In genomic region chr2:115322582-115322981, GRCm38 (mm10) we compare ENCODE assay signal across 22 mouse cellular contexts.
DNase-seq lines count a peak whose midpoint lies in the region; ATAC-seq and TF ChIP-seq lines count a peak whose summit lies in the region.
"Had no signal": no experiment of that assay in that cellular context is flagged by ENCODE, and none has a peak within 500 bp of the region (broad histone marks: within the 10 kb centered on the region; RNA-seq: fewer than 3 reads in every experiment).

No protein-coding gene starts in this region.

- peak; percentile 65; the same call in 1 of the 2 replicates for ATAC-seq in forebrain, embryonic 11.5 days (replicated peaks; ENCODE audit: low FRiP score)
- no peak for ATAC-seq in forebrain, postnatal 0 days
- no peak for ATAC-seq in limb, embryonic 11.5 days (ENCODE audit: insufficient number of reproducible peaks, low FRiP score, low TSS enrichment, low read depth)
- ATAC-seq in cerebellum, adult (ENCODE audit: insufficient number of reproducible peaks, low FRiP score, low TSS enrichment), result no peak
- ATAC-seq: CD4-positive, CD25-positive, alpha-beta regulatory T cell, adult 4 months; hindbrain, embryonic 16.5 days; intestine, embryonic 16.5 days; liver, embryonic 12.5 days had no signal

- H3K4me1 ChIP-seq in forebrain, embryonic 11.5 days (replicated peaks; ENCODE audit: control insufficient read depth, insufficient read depth, low read length), result no peaks in the 10 kb centered on the region
- H3K4me1 ChIP-seq in forebrain, postnatal 0 days (ENCODE audit: insufficient read depth), result no peaks in the 10 kb centered on the region
- 0 out of 2 replicates have a peak, but pooled peaks cover 2% of the 10 kb centered on the region for H3K4me1 ChIP-seq in limb, embryonic 11.5 days (ENCODE audit: control insufficient read depth, insufficient read depth, low read length)
- peaks cover 12% of the 10 kb centered on the region for H3K4me1 ChIP-seq in limb, embryonic 10.5 days
- peaks cover 5% of the 10 kb centered on the region; the same call in 1 of the 2 replicates for H3K4me1 ChIP-seq in embryonic facial prominence, embryonic 10.5 days
- H3K4me1 ChIP-seq: heart, embryonic 15.5 days; liver, embryonic 12.5 days had no signal

- no peaks in the 10 kb centered on the region for H3K36me3 ChIP-seq in forebrain, embryonic 11.5 days (ENCODE audit: control insufficient read depth, insufficient read depth, low read length)
- no peaks in the 10 kb centered on the region for H3K36me3 ChIP-seq in forebrain, postnatal 0 days (ENCODE audit: insufficient read depth)
- H3K36me3 ChIP-seq in limb, embryonic 11.5 days (ENCODE audit: control insufficient read depth, insufficient read depth, low read length), result no peaks in the 10 kb centered on the region
- H3K36me3 ChIP-seq in limb, embryonic 10.5 days, result no peaks in the 10 kb centered on the region
- H3K36me3 ChIP-seq in embryonic facial prominence, embryonic 10.5 days (replicated peaks), result no peaks in the 10 kb centered on the region
- H3K36me3 ChIP-seq: heart, embryonic 15.5 days; limb, embryonic 13.5 days; liver, embryonic 12.5 days had no signal

- 8% methylated on average over 5 of the region's 5 CpGs for WGBS in forebrain, embryonic 11.5 days
- WGBS in forebrain, postnatal 0 days, result 25% methylated on average over 5 of the region's 5 CpGs
- WGBS in limb, embryonic 11.5 days, result 24% methylated on average over 5 of the region's 5 CpGs
- 24% methylated on average over 5 of the region's 5 CpGs for WGBS in limb, embryonic 10.5 days
- WGBS in embryonic facial prominence, embryonic 10.5 days, result 26% methylated on average over 5 of the region's 5 CpGs

- H3K4me2 ChIP-seq in forebrain, embryonic 11.5 days (ENCODE audit: low read depth, low read length, severe bottlenecking), result no peak overlapping the region
- no peak overlapping the region for H3K4me2 ChIP-seq in forebrain, postnatal 0 days (ENCODE audit: low read depth)
- H3K4me2 ChIP-seq in limb, embryonic 11.5 days (ENCODE audit: low read depth, severe bottlenecking), result no peak overlapping the region
- H3K4me2 ChIP-seq: heart, embryonic 15.5 days; limb, embryonic 13.5 days; liver, embryonic 12.5 days; lung, embryonic 14.5 days had no signal

- DNase-seq in forebrain, embryonic 11.5 days (ENCODE audit: low spot score), result no peak
- DNase-seq in forebrain, postnatal 0 days, result no peak
- peak; percentile 51 for DNase-seq in limb, embryonic 11.5 days (ENCODE audit: low spot score)
- DNase-seq in limb, embryonic 10.5 days (ENCODE audit: low spot score), result no peak
- DNase-seq in embryonic facial prominence, embryonic 10.5 days (ENCODE audit: low spot score), result peak; percentile 20
- no peak for DNase-seq in lung, adult 18-20 months
- DNase-seq: adrenal gland, adult 2 months; cerebellum, adult 18-20 months; cerebellum, postnatal 25 days; gastrocnemius, adult 2 months; heart, postnatal 36 days; kidney, adult 9 months; kidney, postnatal 14 days; lung, embryonic 14.5 days; right cerebral cortex, postnatal 14 days had no signal

- no peaks in the 10 kb centered on the region for H3K9me3 ChIP-seq in forebrain, embryonic 11.5 days (ENCODE audit: control insufficient read depth, low read length)
- H3K9me3 ChIP-seq in forebrain, postnatal 0 days (ENCODE audit: low read length), result no peaks in the 10 kb centered on the region
- H3K9me3 ChIP-seq in limb, embryonic 11.5 days (ENCODE audit: control insufficient read depth, low read length), result no peaks in the 10 kb centered on the region
- no peaks in the 10 kb centered on the region for H3K9me3 ChIP-seq in limb, embryonic 10.5 days (replicated peaks)
- H3K9me3 ChIP-seq in embryonic facial prominence, embryonic 10.5 days, result no peaks in the 10 kb centered on the region
- H3K9me3 ChIP-seq: heart, embryonic 15.5 days; limb, embryonic 13.5 days; liver, embryonic 12.5 days had no signal

- H3K27ac ChIP-seq in forebrain, embryonic 11.5 days (ENCODE audit: low read depth, low read length), result no peak overlapping the region
- H3K27ac ChIP-seq in forebrain, postnatal 0 days (ENCODE audit: low read depth, low read length), result no peak overlapping the region
- H3K27ac ChIP-seq in limb, embryonic 11.5 days (replicated peaks; ENCODE audit: low read depth, low read length), result no peak overlapping the region
- H3K27ac ChIP-seq in limb, embryonic 10.5 days, result no peak overlapping the region
- no peak overlapping the region for H3K27ac ChIP-seq in embryonic facial prominence, embryonic 10.5 days (replicated peaks)
- H3K27ac ChIP-seq: gastrocnemius, adult 2 months; heart, embryonic 15.5 days; limb, embryonic 13.5 days; liver, embryonic 12.5 days had no signal

- H3K9ac ChIP-seq in forebrain, embryonic 11.5 days (ENCODE audit: low read length), result no peak overlapping the region
- no peak overlapping the region for H3K9ac ChIP-seq in forebrain, postnatal 0 days
- H3K9ac ChIP-seq in limb, embryonic 11.5 days (ENCODE audit: low read length), result no peak overlapping the region
- H3K9ac ChIP-seq: heart, embryonic 15.5 days; limb, embryonic 13.5 days; liver, embryonic 12.5 days; lung, embryonic 14.5 days had no signal

- H3K4me3 ChIP-seq in forebrain, embryonic 11.5 days (ENCODE audit: low read depth, low read length), result no peak overlapping the region
- H3K4me3 ChIP-seq in forebrain, postnatal 0 days (ENCODE audit: low read depth, low read length), result no peak overlapping the region
- H3K4me3 ChIP-seq in limb, embryonic 11.5 days (ENCODE audit: low read depth, low read length), result no peak overlapping the region
- H3K4me3 ChIP-seq in limb, embryonic 10.5 days, result no peak overlapping the region
- H3K4me3 ChIP-seq in embryonic facial prominence, embryonic 10.5 days, result no peak overlapping the region
- H3K4me3 ChIP-seq: gastrocnemius, adult 2 months; heart, embryonic 15.5 days; limb, embryonic 13.5 days; liver, embryonic 12.5 days had no signal

- TF ChIP-seq CTCF in forebrain, postnatal 0 days (IDR thresholded peaks at IDR 0.05; ENCODE audit: low read depth), result no peak

- peaks cover 23% of the 10 kb centered on the region for H3K27me3 ChIP-seq in forebrain, embryonic 11.5 days (ENCODE audit: control insufficient read depth, insufficient read depth, low read length)
- no peaks in the 10 kb centered on the region for H3K27me3 ChIP-seq in forebrain, postnatal 0 days (ENCODE audit: insufficient read depth, low read length)
- peaks cover 2% of the 10 kb centered on the region; the same call in 1 of the 2 replicates for H3K27me3 ChIP-seq in limb, embryonic 11.5 days (ENCODE audit: control insufficient read depth, insufficient read depth, low read length)
- peaks cover 16% of the 10 kb centered on the region; the same call in 1 of the 2 replicates for H3K27me3 ChIP-seq in limb, embryonic 10.5 days (ENCODE audit: low read depth, poor library complexity, severe bottlenecking)
- H3K27me3 ChIP-seq in embryonic facial prominence, embryonic 10.5 days (replicated peaks; ENCODE audit: low read depth, poor library complexity, severe bottlenecking), result peaks cover 18% of the 10 kb centered on the region; the same call in 1 of the 2 replicates
- H3K27me3 ChIP-seq: heart, embryonic 15.5 days; liver, embryonic 12.5 days had no signal

Comparison
In these comparisons a context has a peak if more than half of its experiments do, and no peak if none do; other contexts are left out.
1. DNase-seq: peak in limb, embryonic 11.5 days (single experiment) and embryonic facial prominence, embryonic 10.5 days (single experiment); none in forebrain, embryonic 11.5 days (single experiment), forebrain, postnatal 0 days (single experiment), limb, embryonic 10.5 days (single experiment) and lung, adult 18-20 months (0 of 2).